Mouse (Mus musculus): ENCODE results near the gene Bmpr2.

DNA sequence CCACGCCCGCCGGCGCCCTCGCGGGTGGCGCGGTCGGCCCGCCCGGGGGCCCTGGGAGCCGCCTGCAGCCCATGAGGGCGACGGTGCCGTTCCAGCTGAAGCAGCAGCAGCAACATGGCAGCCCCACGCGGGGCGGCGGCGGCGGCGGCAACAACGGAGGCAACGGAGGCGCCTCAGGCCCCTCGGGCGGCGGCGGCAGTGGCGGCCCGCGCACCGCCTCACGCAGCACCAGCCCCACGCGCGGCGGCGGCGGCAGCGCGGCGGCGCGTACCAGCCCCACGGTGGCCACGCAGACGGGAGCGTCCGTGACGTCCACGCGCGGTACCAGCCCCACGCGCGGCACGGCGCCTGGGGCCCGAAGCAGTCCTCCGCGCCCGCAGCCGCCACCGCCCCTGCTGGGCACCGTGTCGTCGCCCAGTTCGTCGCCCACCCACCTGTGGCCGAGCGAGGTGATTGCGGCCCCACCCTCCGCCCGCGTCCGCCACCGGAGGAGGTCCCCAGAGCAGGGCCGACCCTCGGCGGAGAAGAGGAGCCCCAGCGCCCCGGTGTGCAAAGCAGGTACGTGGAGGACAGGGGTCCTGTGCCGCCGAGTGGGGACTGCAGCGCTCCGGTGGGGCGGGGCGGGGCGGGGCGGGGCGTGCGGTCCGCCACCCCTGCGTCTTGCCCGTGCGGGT is 150.1 kb downstream of the Bmpr2 start:
- TF ChIP-seq CTCF (IDR thresholded peaks at IDR 0.05; ENCODE audit: extremely low read depth, insufficient read depth, insufficient read length, insufficient replicate concordance) (no peak), POLR2A (IDR thresholded peaks at IDR 0.05; ENCODE audit: low read depth, low read length) (no peak)

Measured in spleen, adult 2 months (tissue).